Mouse (Mus musculus): ENCODE measurements around the gene Nhsl1. TPM values are rescaled to one million over a fixed set of nuclear protein-coding genes. Genes with fewer than 3 reads are reported as not detected.

Nhsl1 gene
- polyA plus RNA-seq, 1 experiment = 1.6 TPM

Other genes with a start within 250 kb of the Nhsl1 start
- not detected in 2 replicates for gene Ect2l, start 108.1 kb upstream of the Nhsl1 start, polyA plus RNA-seq (2012; ENCODE audit: insufficient read depth, insufficient read length, missing spikeins)
- gene Ccdc28a, start 84.0 kb upstream of the Nhsl1 start, polyA plus RNA-seq (2012; ENCODE audit: insufficient read depth, insufficient read length, missing spikeins) = 5.8 and 10.1 TPM in 2 replicates
- gene Hebp2, start 227.1 kb downstream of the Nhsl1 start, polyA plus RNA-seq (2012; ENCODE audit: insufficient read depth, insufficient read length, missing spikeins) = 13.4 and 28.3 TPM in 2 replicates